Mouse (Mus musculus): ENCODE measurements around the gene Adam11. TPM values are rescaled to one million over a fixed set of nuclear protein-coding genes. Genes with fewer than 3 reads are reported as not detected.
"Not testable (repeated sequence)": the region's sequence is repeated elsewhere in the genome, so short reads cannot be mapped to it uniquely, and the experiment has no call there.

The Adam11 gene
- 30.2 and 51.6 TPM in 2 replicates for polyA plus RNA-seq (2012; rRNA removed)

GRCm38 (mm10) chr11:102761309-102762210 is at the start of gene Adam11:
Adam11 (plus strand) TSS chr11:102761439.
- DNase-seq, result no peak
- WGBS, result 3% methylated on average over 51 of the region's 76 CpGs
- no peak within 1 kb of the TSS for H3K27ac ChIP-seq (ENCODE audit: control insufficient read depth, insufficient read depth, low read length)

GRCm38 (mm10) chr11:102712411-102712810 is 48.8 kb upstream of the Adam11 start:
- TF ChIP-seq POLR2A (IDR thresholded peaks at IDR 0.05; ENCODE audit: control insufficient read depth, extremely low read depth, insufficient read depth, low read length, poor library complexity) (no peak), CTCF (IDR thresholded peaks at IDR 0.05; ENCODE audit: borderline replicate concordance, control insufficient read depth, extremely low read depth, insufficient read depth, low read length, poor library complexity) (no peak)
- H3K27ac ChIP-seq (ENCODE audit: control insufficient read depth, insufficient read depth, low read length), result no peak overlapping the region
- DNase-seq, result no peak
- no peak overlapping the region for H3K4me3 ChIP-seq (ENCODE audit: control insufficient read depth, insufficient read depth, low read length)
- 95% methylated on average over 4 of the region's 4 CpGs for WGBS
- H3K4me1 ChIP-seq (replicated peaks; ENCODE audit: control insufficient read depth, insufficient read depth, low read length), result no peaks in the 10 kb centered on the region
- H3K36me3 ChIP-seq (ENCODE audit: control insufficient read depth, insufficient read depth, low read length), result no peaks in the 10 kb centered on the region
- H3K27me3 ChIP-seq (ENCODE audit: control insufficient read depth, insufficient read depth, low read length), result no peaks in the 10 kb centered on the region

More at GRCm38 (mm10) chr11:102761309-102762210, at the start of gene Adam11:
- Histone ChIP-seq H3K27me3 (ENCODE audit: control insufficient read depth, insufficient read depth, low read length) (peaks cover 12% of the 10 kb centered on the region), H3K4me3 (ENCODE audit: control insufficient read depth, insufficient read depth, low read length) (peak within 1 kb of the TSS; percentile 36), H3K4me1 (replicated peaks; ENCODE audit: control insufficient read depth, insufficient read depth, low read length) (peaks cover 11% of the 10 kb centered on the region), H3K36me3 (ENCODE audit: control insufficient read depth, insufficient read depth, low read length) (no peaks in the 10 kb centered on the region)
- TF ChIP-seq POLR2A (IDR thresholded peaks at IDR 0.05; ENCODE audit: control insufficient read depth, extremely low read depth, insufficient read depth, low read length, poor library complexity), result no peak
- TF ChIP-seq CTCF (IDR thresholded peaks at IDR 0.05; ENCODE audit: borderline replicate concordance, control insufficient read depth, extremely low read depth, insufficient read depth, low read length, poor library complexity), result no peak

- not testable (repeated sequence) for H3K27me3 ChIP-seq (ENCODE audit: control insufficient read depth, insufficient read depth, low read length); H3K4me3 ChIP-seq (ENCODE audit: control insufficient read depth, insufficient read depth, low read length); H3K4me1 ChIP-seq (replicated peaks; ENCODE audit: control insufficient read depth, insufficient read depth, low read length); H3K27ac ChIP-seq (ENCODE audit: control insufficient read depth, insufficient read depth, low read length); H3K36me3 ChIP-seq (ENCODE audit: control insufficient read depth, insufficient read depth, low read length); DNase-seq
- WGBS, result 86% methylated on average over 2 of the region's 2 CpGs
Measured at GRCm38 (mm10) chr11:102714578-102714977, 46.7 kb upstream of the Adam11 start.

- Histone ChIP-seq H3K4me3 (ENCODE audit: control insufficient read depth, insufficient read depth, low read length) (no peak overlapping the region), H3K27me3 (ENCODE audit: control insufficient read depth, insufficient read depth, low read length) (no peaks in the 10 kb centered on the region), H3K4me1 (replicated peaks; ENCODE audit: control insufficient read depth, insufficient read depth, low read length) (no peaks in the 10 kb centered on the region), H3K27ac (ENCODE audit: control insufficient read depth, insufficient read depth, low read length) (no peak overlapping the region), H3K36me3 (ENCODE audit: control insufficient read depth, insufficient read depth, low read length) (no peaks in the 10 kb centered on the region)
- TF ChIP-seq POLR2A (IDR thresholded peaks at IDR 0.05; ENCODE audit: control insufficient read depth, extremely low read depth, insufficient read depth, low read length, poor library complexity) (no peak), CTCF (IDR thresholded peaks at IDR 0.05; ENCODE audit: borderline replicate concordance, control insufficient read depth, extremely low read depth, insufficient read depth, low read length, poor library complexity) (no peak)
- WGBS, result 89% methylated on average over 7 of the region's 7 CpGs
- no peak for DNase-seq
Measured at GRCm38 (mm10) chr11:102716135-102716534, 45.1 kb upstream of the Adam11 start.

GRCm38 (mm10) chr11:102725574-102725973 is 35.7 kb upstream of the Adam11 start:
- Histone ChIP-seq H3K4me1 (replicated peaks; ENCODE audit: control insufficient read depth, insufficient read depth, low read length) (no peaks in the 10 kb centered on the region), H3K36me3 (ENCODE audit: control insufficient read depth, insufficient read depth, low read length) (no peaks in the 10 kb centered on the region), H3K27me3 (ENCODE audit: control insufficient read depth, insufficient read depth, low read length) (no peaks in the 10 kb centered on the region; the same call in 1 of the 2 replicates), H3K27ac (ENCODE audit: control insufficient read depth, insufficient read depth, low read length) (no peak overlapping the region), H3K4me3 (ENCODE audit: control insufficient read depth, insufficient read depth, low read length) (no peak overlapping the region)
- 20% methylated on average over 3 of the region's 3 CpGs for WGBS
- TF ChIP-seq CTCF (IDR thresholded peaks at IDR 0.05; ENCODE audit: borderline replicate concordance, control insufficient read depth, extremely low read depth, insufficient read depth, low read length, poor library complexity), result no peak
- TF ChIP-seq POLR2A (IDR thresholded peaks at IDR 0.05; ENCODE audit: control insufficient read depth, extremely low read depth, insufficient read depth, low read length, poor library complexity), result no peak
- DNase-seq, result peak; percentile 35

GRCm38 (mm10) chr11:102728614-102729013 is 32.6 kb upstream of the Adam11 start:
- 26% methylated on average over 7 of the region's 7 CpGs for WGBS
- DNase-seq, result no peak
- Histone ChIP-seq H3K27ac (ENCODE audit: control insufficient read depth, insufficient read depth, low read length) (no peak overlapping the region), H3K4me1 (replicated peaks; ENCODE audit: control insufficient read depth, insufficient read depth, low read length) (no peaks in the 10 kb centered on the region), H3K27me3 (ENCODE audit: control insufficient read depth, insufficient read depth, low read length) (no peaks in the 10 kb centered on the region; the same call in 1 of the 2 replicates), H3K36me3 (ENCODE audit: control insufficient read depth, insufficient read depth, low read length) (no peaks in the 10 kb centered on the region), H3K4me3 (ENCODE audit: control insufficient read depth, insufficient read depth, low read length) (no peak overlapping the region)
- TF ChIP-seq CTCF (IDR thresholded peaks at IDR 0.05; ENCODE audit: borderline replicate concordance, control insufficient read depth, extremely low read depth, insufficient read depth, low read length, poor library complexity), result no peak
- no peak for TF ChIP-seq POLR2A (IDR thresholded peaks at IDR 0.05; ENCODE audit: control insufficient read depth, extremely low read depth, insufficient read depth, low read length, poor library complexity)

Data from thymus, adult 2 months (tissue).